Mouse (Mus musculus): ENCODE results near the gene Kcnj2.

Kcnj2 gene

DNA sequence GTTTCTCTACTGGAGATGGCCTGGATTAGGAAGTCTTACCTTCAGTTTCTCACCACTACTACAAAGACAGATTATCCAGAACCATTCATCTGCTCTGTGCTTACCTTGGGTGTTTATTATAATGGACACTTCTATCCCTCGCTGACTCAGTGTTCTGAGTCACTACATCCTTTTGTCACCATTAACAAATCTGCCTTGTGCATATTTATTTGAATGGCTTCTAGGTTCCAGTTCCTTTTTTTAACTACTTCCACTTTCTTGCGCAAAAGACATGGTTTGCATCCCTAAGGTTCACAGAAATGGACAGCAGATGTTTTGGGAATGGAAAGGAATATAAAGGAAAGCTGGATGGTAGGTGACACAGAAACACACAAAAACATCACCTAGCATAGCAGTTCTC lies 27.0 kb downstream of the Kcnj2 start:
- DNase-seq: no peak

DNA sequence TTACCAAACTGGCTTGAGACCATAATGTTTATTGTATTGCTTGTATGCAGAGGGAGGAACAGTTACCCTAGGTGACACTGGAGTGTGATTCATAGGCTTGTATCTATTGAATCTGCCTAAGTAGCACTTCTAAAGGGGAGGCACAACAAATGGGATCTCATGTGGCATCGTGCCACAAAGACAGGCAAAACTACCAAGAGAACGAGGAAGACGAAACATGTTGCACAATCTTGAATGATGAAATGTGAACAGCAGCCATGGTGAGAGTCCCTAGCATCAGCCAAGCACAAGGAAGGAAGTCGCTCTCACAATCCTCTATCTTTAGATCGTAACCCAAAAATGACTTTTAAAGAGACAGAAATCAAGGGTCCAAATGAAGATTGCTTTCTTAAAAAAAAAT lies 30.6 kb downstream of the Kcnj2 start:
- peak; percentile 4 for DNase-seq

DNA sequence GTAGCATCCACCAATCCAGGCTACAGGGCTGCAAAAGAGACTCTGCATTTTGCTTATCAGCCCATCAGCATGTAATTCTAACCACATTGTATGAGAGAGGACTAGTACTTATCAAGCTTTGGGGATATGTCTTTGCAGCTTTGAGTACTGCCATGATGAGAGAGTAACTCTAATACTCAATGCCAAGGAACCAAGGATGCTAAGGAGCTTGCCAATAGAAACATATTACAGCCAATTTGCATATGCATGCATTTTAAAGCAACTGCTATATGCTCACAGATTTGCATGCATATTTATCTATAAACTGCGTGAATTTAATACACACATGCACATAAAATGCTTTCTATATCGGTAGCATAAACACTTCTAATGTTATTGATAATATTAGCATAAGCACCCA lies 34.2 kb downstream of the Kcnj2 start:
- DNase-seq: no peak

DNA sequence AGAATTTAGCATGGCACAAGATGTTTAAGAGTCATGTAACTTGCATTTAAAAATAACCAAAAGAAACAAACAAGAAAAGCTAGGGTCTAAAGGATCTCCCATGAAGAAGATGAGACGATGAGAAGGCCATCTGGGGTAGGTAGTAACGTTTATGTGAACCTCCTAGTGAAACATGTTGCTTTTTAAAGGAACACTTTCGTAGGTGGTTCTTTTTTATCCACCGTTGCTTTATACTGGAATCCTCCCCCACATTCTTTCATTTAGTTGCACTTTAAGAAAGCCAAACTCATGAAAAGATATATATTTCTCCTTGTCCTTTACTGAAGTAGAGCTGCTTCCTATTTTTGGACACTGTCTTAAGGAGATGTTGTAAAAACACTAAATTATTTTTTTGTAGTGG lies 34.7 kb downstream of the Kcnj2 start:
- no peak for DNase-seq

DNA sequence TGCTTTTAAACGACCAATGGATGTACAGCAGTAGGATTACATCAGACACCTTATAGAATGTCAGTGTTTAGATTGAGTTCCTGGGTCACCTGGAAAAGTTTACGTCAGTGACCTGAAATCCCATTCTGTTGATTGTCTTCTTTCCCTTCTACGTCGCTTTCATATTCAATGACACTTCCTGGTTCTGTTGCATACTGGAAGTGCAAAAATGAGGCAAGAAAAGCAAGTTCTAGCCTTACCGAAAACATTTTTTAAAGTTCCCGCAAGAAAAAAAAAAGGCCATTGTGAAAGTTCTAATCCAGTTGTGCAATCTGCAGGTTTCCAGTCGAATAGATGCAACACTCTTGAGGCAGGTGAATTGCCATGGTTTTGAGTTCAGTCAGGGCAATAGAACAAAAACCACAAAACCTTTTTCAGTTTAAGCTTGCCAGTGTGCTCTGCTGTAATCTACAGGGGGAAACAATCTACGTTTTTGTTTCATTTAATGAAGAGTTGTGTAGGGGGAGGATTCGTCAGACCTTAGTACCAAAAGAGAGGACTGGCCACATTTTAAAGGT lies 35.7 kb downstream of the Kcnj2 start:
- DNase-seq: no peak

DNA sequence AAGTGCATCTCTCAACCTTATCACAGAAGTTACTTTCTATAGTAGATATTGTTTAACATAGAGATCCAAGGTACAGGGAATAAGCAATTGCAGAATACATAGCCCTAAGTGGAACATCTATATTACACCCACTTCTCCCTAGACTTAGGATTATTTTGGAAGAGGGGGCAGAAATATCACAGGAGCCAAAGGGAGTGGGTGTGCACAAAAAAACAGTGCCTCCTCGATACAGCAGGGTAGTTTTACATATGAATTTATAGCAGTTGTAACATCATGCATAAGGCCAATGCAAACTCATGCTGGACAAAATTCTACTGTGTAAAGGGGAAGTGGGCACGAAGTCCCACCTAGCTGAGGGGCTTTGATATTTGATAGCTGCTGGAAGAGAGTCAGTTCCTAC lies 38.5 kb downstream of the Kcnj2 start:
- no peak for DNase-seq

DNA sequence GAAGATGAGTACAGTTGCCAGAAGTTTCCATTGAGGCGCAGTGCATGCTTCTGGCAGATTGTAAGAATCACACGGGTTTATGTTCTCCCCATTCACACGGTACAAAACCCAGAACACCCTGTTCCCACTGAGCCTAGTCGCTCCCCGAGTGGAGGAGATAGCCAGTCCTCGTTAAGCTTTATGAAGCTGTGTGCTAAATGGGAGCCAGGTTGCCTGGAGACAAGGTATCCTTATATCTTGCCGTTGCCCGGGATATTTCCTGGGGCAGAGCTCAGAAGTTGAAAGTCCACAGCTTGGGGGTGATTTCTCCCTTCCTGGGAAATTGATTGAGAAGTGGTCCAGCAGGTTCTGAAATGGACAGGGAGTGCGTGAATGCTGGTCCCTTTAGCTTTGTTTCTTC lies 42.2 kb downstream of the Kcnj2 start:
- DNase-seq: no peak

DNA sequence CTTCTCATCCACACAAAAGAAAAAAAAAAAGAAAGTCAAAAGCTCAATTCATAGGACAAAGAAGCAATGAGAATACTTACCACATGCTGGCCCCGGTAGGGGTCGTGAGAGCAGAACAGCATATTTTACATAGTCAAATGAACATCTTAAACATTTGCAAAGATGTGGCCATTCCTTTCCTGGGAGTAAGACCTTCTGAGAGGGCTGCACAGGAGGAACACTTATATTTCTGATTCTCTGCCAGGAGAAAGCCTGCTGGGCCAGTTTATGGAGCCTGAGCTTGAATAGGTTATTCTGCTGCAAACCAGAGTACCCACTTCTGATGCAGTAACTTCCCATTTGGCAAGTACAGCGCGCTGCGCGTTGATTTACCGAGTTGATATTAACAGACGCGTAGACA lies 55.5 kb downstream of the Kcnj2 start:
- DNase-seq: peak; percentile 49

DNA sequence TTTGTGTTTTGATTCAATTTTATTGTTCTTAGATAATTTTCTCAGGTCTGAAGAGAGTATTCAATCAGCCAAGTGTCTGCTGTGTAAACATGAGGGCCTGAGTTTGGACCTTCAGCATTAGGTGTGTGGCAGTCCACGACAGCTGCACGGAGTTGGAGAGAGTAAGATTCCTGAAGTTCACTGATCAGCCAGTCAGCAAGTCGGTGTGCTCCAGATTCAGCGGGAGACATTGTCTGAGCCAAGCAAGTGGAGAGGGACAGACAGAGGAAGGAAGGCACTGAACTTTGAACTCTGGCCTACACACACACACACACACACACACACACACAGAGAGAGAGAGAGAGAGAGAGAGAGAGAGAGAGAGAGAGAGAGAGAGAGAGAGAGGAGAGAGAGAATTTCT lies 57.4 kb downstream of the Kcnj2 start:
- DNase-seq: no peak

DNA sequence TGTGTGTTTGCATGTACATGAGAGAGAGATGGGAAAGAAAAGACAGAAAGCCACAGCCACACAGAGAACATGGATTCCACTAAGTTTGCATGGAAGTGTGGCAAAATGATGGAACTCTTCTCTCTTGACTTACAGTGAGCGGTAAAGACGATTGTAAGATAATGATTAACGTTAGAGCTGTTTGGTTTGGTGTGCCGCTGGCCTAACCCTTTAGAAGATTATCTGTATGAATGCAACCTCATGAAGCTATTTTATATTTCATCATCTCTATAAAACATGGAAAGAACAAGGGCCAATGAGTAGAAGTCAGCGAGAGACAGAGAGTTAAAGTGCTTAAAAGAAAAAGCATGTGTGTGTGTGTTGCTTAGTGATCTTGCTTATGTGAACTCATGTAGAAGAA lies 60.0 kb downstream of the Kcnj2 start:
- DNase-seq: no peak

Data from lung, postnatal 10 days (tissue).